Mouse (Mus musculus) myocyte (in vitro differentiated cells): ENCODE data around the gene Zbtb11.
"Not testable (repeated sequence)": the region's sequence is repeated elsewhere in the genome, so short reads cannot be mapped to it uniquely, and the experiment has no call there.

Experiments used
- E2F4 ChIP-seq: IDR thresholded peaks from one replicate; pipeline ENCODE4 v1.6.1; 2011; ENCODE audit warnings: mild to moderate bottlenecking, control low read depth, moderate library complexity; ENCODE audit not compliant: insufficient read depth
- MAX ChIP-seq: IDR thresholded peaks from one replicate; pipeline ENCODE4 v1.6.1; 2011; ENCODE audit warnings: low read depth, mild to moderate bottlenecking, control low read depth
- POLR2A ChIP-seq: IDR thresholded peaks from one replicate; pipeline ENCODE4 v1.6.1; 2011; ENCODE audit warnings: low read depth, mild to moderate bottlenecking, control low read depth, moderate library complexity; ENCODE audit not compliant: insufficient read length
- POLR2AphosphoS2 ChIP-seq: IDR thresholded peaks from one replicate; pipeline ENCODE4 v1.6.1; 2011; ENCODE audit warnings: low read depth, control low read depth; ENCODE audit not compliant: insufficient read length
- REST ChIP-seq: IDR thresholded peaks from one replicate; pipeline ENCODE4 v1.6.1; 2011; ENCODE audit warnings: mild to moderate bottlenecking, control low read depth, moderate library complexity; ENCODE audit not compliant: insufficient read depth, insufficient read length
- TCF12 ChIP-seq: IDR thresholded peaks from one replicate; pipeline ENCODE4 v1.6.1; 2011; ENCODE audit warnings: mild to moderate bottlenecking, control low read depth; ENCODE audit not compliant: poor library complexity, insufficient read depth, severe bottlenecking
- TCF3 ChIP-seq: IDR thresholded peaks from one replicate; pipeline ENCODE4 v1.6.1; 2011; ENCODE audit warnings: low read depth, control low read depth; ENCODE audit not compliant: insufficient read length
- USF1 ChIP-seq: IDR thresholded peaks from one replicate; pipeline ENCODE4 v1.6.1; 2011; ENCODE audit warnings: low read depth, mild to moderate bottlenecking, control low read depth, moderate library complexity

GRCm38 (mm10) chr16:55963068-55963467 is 10.6 kb upstream of the Zbtb11 start:
- not testable (repeated sequence) for TF ChIP-seq POLR2A, MAX, USF1, E2F4, POLR2AphosphoS2, TCF12, TCF3, REST
